Mouse (Mus musculus) hindbrain, embryonic 10.5 days (tissue): ENCODE results near the gene Syndig1. TPM values are rescaled to one million over a fixed set of nuclear protein-coding genes. Genes with fewer than 3 reads are reported as not detected.

Experiments
- DNase-seq: peaks from one replicate; pipeline ENCODE4 v3.0.0-alpha.2; 2017; ENCODE audit warnings: low spot score
- H3K27ac ChIP-seq: fragments of 300-500 bp; sonication (generic); 2 replicates; pipeline ENCODE4 v1.5.1; 2016; ENCODE audit warnings: mild to moderate bottlenecking, moderate library complexity
- H3K27me3 ChIP-seq: fragments of 300-500 bp; sonication (generic); 2 replicates; pipeline ENCODE4 v1.6.1; 2016; ENCODE audit warnings: mild to moderate bottlenecking; ENCODE audit not compliant: poor library complexity, insufficient read depth, severe bottlenecking
- H3K36me3 ChIP-seq: fragments of 300-500 bp; sonication (generic); 2 replicates; pipeline ENCODE4 v1.6.1; 2016; ENCODE audit warnings: mild to moderate bottlenecking, moderate library complexity
- H3K4me1 ChIP-seq: fragments of 300-500 bp; sonication (generic); replicated peaks from 2 replicates; pipeline ENCODE4 v1.6.1; 2016; ENCODE audit warnings: mild to moderate bottlenecking
- H3K4me3 ChIP-seq: fragments of 300-500 bp; sonication (generic); 2 replicates; pipeline ENCODE4 v1.5.1; 2016; ENCODE audit warnings: mild to moderate bottlenecking, moderate library complexity
- H3K9me3 ChIP-seq: fragments of 300-500 bp; sonication (generic); 2 replicates; pipeline ENCODE4 v1.6.1; 2016; ENCODE audit warnings: mild to moderate bottlenecking, moderate library complexity
- WGBS: fragments of 180-500 bp; shearing (Covaris S2); methylation state at CpG from one replicate; pipeline ENCODE4 v1.1.7; 2016; 5-methylcytosine and 5-hydroxymethylcytosine counted together
- polyA plus RNA-seq: library from polyadenylated mRNA; unstranded; fragments of >200 nt; fragmentation: Nextera tagmentation; extraction: Ambion mirVana; gene quantifications from 2 replicates; pipeline ENCODE4 v1.2.1, GENCODE M21; 2016

Gene Syndig1
- polyA plus RNA-seq, 1 experiment from 2014 or later = 6.7 TPM

DNA sequence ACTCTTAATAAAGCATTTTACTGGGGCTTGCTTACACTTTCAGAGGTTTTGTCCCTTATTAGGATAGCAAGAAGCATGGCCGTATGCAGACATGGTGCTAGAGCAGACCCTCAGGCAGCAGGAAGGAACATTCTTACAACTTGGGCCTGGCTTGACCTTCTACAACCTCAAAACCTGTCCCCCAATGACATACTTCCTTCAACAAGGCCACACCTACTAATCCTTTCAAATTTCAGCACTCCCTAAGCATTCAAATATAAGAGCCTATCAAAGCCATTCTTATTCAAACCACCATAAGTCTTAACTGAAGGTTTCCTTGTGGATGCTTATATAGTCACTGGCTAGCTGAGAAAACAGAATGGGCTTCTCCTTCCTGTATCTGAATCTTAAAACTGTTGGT is 6.1 kb downstream of the Syndig1 start:
- H3K4me3 ChIP-seq = no peak overlapping the region
- H3K4me1 ChIP-seq = peaks cover 25% of the 10 kb centered on the region
- H3K27ac ChIP-seq = no peak overlapping the region
- WGBS = 89% methylated on average over 1 of the region's 1 CpGs
- no peaks in the 10 kb centered on the region for H3K9me3 ChIP-seq
- H3K27me3 ChIP-seq = peaks cover 39% of the 10 kb centered on the region
- DNase-seq = no peak
- no peaks in the 10 kb centered on the region for H3K36me3 ChIP-seq

DNA sequence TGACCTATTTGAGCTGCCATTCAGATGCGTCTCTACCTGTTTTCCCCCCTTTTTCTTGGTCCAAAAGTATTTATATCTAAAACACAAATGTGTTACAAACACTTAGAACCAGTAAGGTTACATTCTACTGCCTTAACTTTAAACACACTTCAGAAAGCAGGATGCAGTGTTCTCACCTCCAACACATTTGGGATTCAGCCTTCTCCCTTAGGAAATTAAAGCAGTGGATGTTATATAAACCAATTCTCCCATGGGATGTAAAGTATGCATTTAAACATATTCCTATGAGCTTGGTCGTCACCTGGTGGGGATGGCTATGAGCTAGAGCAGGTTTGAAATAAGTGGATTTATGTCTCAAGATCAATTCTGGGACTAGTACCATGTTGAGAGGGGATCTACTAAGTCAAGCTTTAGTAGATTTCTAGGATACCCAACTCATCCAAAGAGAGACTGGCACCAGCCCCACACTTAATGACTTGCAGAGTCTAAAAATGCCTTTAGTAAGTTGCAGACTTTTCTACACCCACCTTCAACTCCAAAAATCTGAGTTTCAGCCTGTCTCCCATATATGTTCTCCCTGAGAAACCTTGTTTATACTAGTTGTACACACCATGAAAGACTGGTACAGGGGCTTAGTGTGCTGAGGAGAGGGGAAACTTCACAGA is 7.6 kb downstream of the Syndig1 start:
- peaks cover 10% of the 10 kb centered on the region for H3K4me1 ChIP-seq
- no peaks in the 10 kb centered on the region for H3K36me3 ChIP-seq
- H3K27ac ChIP-seq = no peak overlapping the region
- H3K4me3 ChIP-seq = no peak overlapping the region
- H3K9me3 ChIP-seq = no peaks in the 10 kb centered on the region
- WGBS = 82% methylated on average over 2 of the region's 2 CpGs
- DNase-seq = no peak
- peaks cover 24% of the 10 kb centered on the region for H3K27me3 ChIP-seq

DNA sequence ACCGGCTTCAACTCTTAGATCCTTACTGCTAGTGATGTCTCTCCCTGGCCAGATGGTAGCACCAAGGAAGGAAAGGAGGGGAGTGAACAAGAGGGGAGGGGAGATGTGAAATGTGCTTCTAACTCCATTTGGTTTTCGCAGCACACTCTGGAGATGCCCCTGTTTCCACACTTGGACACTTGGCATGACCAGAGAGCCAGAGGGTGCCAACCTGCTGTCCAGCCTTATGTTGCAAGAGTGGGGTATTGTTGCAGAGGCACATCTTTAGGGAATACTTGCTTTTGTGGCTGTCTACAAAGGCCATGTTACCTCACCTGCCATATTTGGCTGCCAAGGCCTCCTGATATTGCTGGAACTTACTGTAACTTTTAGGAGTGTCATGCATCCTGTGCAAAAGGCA is 10.7 kb downstream of the Syndig1 start:
- H3K4me1 ChIP-seq = no peaks in the 10 kb centered on the region
- 89% methylated on average over 2 of the region's 2 CpGs for WGBS
- H3K27me3 ChIP-seq = no peaks in the 10 kb centered on the region
- H3K36me3 ChIP-seq = no peaks in the 10 kb centered on the region
- DNase-seq = no peak
- no peak overlapping the region for H3K4me3 ChIP-seq
- no peak overlapping the region for H3K27ac ChIP-seq
- H3K9me3 ChIP-seq = no peaks in the 10 kb centered on the region

DNA sequence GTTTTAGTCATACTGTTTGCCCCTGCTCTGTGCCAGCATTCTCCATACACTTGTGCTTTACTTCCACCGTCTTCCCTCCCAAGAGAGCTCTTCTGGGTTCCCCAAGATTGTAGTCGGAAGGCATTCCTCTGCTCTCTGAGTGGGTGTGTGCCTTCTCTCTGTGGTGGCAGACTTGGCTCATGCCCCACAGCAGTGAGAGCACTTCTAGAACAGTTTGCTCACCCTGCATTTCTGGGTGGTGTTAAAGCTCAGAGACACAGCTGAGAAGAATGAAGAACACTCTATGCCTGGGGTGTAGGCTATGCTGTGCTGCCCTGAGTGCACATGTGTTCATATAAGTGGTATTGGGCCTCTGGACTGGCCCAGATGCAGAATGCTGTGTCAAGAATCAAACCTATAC is 15.6 kb downstream of the Syndig1 start:
- H3K27me3 ChIP-seq = no peaks in the 10 kb centered on the region
- no peak overlapping the region for H3K4me3 ChIP-seq
- no peak overlapping the region for H3K27ac ChIP-seq
- H3K9me3 ChIP-seq = no peaks in the 10 kb centered on the region
- H3K4me1 ChIP-seq = no peaks in the 10 kb centered on the region
- 78% methylated on average over 2 of the region's 2 CpGs for WGBS
- DNase-seq = no peak
- H3K36me3 ChIP-seq = no peaks in the 10 kb centered on the region

DNA sequence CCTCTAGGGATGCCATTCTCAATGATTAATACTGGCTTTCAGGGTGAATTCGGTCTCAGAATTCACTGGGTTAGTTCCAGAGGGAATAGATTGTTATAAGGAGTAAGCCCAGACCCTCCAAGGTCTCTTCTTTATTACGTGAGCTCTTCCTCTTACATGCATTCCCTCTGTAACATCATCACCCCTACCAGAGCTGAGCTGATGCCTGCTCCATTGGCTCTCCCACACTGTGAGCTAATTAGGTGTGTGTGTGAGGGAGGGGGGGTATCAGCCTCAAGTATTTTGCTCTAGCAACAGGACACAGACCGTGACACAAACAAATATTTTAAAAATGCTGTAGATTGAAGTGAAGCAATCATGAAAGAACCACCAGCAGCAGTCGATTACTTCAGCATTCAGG is 19.8 kb downstream of the Syndig1 start:
- Histone ChIP-seq H3K4me3 (no peak overlapping the region), H3K27me3 (no peaks in the 10 kb centered on the region), H3K9me3 (no peaks in the 10 kb centered on the region), H3K27ac (no peak overlapping the region), H3K4me1 (no peaks in the 10 kb centered on the region), H3K36me3 (no peaks in the 10 kb centered on the region)
- 72% methylated on average over 4 of the region's 4 CpGs for WGBS
- DNase-seq = no peak

DNA sequence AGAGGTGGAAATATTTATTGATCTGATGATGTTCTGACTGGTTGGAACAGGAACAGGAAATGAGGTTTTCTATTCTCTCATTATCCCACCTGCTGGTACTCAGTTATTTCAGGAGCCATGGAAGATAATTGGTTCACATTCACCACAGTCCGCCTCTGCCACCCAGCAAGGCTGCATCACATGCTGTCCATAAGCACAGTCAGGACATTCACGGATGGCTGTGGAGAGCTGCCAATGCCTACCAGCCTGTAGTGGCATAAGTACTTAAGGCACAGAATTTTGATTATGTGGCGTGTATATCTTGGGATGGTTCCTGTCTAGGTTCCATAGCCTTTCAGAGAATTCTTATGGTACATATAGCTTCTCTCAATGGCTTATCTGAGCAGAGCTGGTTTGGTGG is 32.0 kb downstream of the Syndig1 start:
- Histone ChIP-seq H3K36me3 (no peaks in the 10 kb centered on the region), H3K27me3 (no peaks in the 10 kb centered on the region), H3K4me1 (no peaks in the 10 kb centered on the region), H3K4me3 (no peak overlapping the region), H3K27ac (no peak overlapping the region), H3K9me3 (no peaks in the 10 kb centered on the region)
- 90% methylated on average over 3 of the region's 3 CpGs for WGBS
- no peak for DNase-seq

DNA sequence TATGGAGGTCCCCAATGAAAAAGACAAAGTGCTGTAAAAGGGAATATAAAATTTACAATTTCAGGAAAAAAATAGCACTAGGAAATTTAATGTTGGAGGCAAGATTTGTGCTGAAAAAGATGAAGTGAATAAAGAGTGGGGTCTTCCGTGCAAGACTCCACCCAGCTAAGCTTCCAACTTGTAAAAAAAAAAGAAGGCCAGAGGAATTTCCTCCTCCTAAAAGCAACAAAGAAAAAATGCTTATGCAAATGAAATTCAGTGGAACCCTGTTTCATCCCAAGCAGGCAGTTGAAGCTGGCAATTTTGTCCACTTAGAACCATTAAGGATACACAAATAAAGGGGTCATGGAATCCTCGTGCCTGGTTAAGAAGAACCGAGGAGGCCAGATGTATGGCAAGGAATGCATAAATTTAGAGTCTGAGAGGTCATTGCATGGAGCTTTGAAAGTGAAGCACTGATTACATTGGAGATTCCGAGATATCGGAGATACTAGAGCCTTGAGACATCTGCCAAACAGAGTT is 37.0 kb downstream of the Syndig1 start:
- no peaks in the 10 kb centered on the region for H3K36me3 ChIP-seq
- 71% methylated on average over 5 of the region's 5 CpGs for WGBS
- no peak overlapping the region for H3K4me3 ChIP-seq
- H3K4me1 ChIP-seq = no peaks in the 10 kb centered on the region
- H3K27me3 ChIP-seq = no peaks in the 10 kb centered on the region
- H3K27ac ChIP-seq = no peak overlapping the region
- no peaks in the 10 kb centered on the region for H3K9me3 ChIP-seq
- DNase-seq = no peak

DNA sequence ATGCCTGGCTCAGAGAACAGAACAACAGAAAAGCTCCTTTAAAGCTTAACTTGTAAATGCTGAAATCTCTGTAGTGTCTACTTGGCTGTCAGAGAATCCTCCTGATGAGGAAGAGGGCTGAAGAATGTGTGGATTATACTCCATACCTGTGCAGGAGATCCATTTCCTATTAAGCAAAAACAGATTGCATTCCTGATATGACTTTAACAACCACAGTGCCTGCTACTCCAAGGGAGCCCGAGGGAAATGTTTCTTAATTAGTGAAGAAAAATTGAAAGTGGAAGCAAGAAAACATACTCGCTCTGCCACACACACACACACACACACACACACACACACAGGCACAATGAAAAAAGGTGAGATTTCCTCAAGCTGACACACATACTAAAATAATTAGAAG is 41.5 kb downstream of the Syndig1 start:
- Histone ChIP-seq H3K36me3 (no peaks in the 10 kb centered on the region), H3K9me3 (no peaks in the 10 kb centered on the region), H3K4me3 (no peak overlapping the region), H3K27me3 (no peaks in the 10 kb centered on the region), H3K27ac (no peak overlapping the region), H3K4me1 (no peaks in the 10 kb centered on the region)
- DNase-seq = no peak
- 76% methylated on average over 2 of the region's 2 CpGs for WGBS

DNA sequence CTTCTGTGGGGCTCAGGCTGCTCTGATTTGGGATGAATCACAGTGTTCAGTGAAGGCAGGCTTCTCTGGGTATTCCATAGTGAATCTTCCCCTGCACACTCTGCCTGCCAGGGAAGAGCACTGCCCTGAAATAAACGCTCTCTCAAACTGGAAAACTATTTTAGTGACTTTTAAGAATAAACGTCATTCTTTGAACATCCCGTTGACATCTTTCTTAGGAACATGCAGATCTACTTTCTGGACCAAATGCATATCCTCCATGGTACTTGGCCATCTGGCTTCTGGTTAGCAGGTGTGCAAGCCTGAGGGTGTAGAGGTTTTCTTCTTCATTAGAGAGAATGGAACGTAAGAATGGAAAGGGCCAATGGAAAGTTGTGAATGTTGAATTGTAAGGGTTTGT is 43.5 kb downstream of the Syndig1 start:
- Histone ChIP-seq H3K4me3 (no peak overlapping the region), H3K4me1 (no peaks in the 10 kb centered on the region), H3K27ac (no peak overlapping the region), H3K36me3 (no peaks in the 10 kb centered on the region), H3K27me3 (no peaks in the 10 kb centered on the region), H3K9me3 (no peaks in the 10 kb centered on the region)
- no peak for DNase-seq
- WGBS = 89% methylated on average over 4 of the region's 4 CpGs

DNA sequence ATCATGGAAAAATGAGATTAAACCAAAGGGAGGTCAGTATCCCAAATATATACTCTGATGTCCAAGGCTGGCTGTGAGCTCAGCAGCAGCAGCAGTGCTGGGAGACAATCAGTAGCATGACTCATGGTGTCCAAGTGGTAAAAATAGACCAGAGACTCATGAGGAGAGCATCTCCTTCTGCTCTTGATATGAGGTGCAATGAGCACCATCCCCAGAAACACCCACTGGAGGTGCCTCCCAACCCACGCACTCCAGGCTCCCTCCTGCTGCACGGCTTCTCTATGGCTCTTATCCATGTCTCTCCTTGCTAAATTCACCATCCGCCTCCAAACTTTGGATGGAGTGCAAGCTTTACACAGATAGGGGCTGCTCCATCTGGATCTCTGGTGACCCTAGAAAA is 44.3 kb downstream of the Syndig1 start:
- H3K9me3 ChIP-seq = no peaks in the 10 kb centered on the region
- H3K27me3 ChIP-seq = no peaks in the 10 kb centered on the region
- no peaks in the 10 kb centered on the region for H3K4me1 ChIP-seq
- WGBS = 93% methylated on average over 3 of the region's 3 CpGs
- no peaks in the 10 kb centered on the region for H3K36me3 ChIP-seq
- H3K4me3 ChIP-seq = no peak overlapping the region
- DNase-seq = no peak
- no peak overlapping the region for H3K27ac ChIP-seq

DNA sequence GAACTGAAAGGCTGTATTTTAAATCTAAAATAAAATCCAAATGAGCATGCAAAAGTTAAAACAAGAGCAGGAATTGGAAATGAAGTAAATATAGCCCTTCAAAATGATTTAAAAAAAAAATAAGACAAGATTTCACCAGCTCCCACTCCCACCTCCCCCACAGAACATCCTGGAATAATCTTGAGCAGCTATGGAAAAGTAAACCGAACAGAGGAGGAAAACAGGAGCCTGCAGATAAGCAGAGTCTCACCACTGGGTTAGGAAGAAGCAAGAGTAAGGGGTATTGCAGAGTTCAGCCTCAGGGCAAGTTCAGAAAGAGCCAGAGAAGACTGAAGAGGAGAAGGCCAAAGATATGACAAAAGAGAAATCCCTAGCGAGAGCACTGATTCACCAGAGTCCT is 48.9 kb downstream of the Syndig1 start:
- WGBS = 79% methylated on average over 2 of the region's 2 CpGs
- Histone ChIP-seq H3K4me1 (no peaks in the 10 kb centered on the region), H3K4me3 (no peak overlapping the region)

DNA sequence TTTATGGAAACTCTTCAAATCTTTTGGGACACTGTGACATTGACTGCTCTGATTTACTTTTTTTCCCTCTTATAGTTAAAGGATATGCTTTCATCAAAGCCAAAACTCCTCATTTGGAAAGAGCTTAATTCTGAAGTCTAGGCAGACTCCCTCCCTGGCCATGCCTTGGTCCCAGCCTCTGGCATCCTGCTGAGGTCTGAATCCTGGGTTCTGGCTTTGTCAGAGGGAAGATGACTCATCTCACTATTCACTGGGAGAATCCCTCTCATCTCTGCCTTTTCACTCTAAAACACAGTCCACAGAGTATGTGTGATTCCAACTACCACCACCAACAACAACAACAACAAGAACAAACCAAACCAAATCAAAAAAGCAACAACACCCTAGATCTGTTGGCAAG is 58.6 kb downstream of the Syndig1 start:
- no peaks in the 10 kb centered on the region for H3K36me3 ChIP-seq
- H3K4me3 ChIP-seq = no peak overlapping the region
- no peaks in the 10 kb centered on the region for H3K27me3 ChIP-seq
- no peak overlapping the region for H3K27ac ChIP-seq
- no peaks in the 10 kb centered on the region for H3K4me1 ChIP-seq
- no peak for DNase-seq
- H3K9me3 ChIP-seq = no peaks in the 10 kb centered on the region

More for the DNA sequence above, 48.9 kb downstream of the Syndig1 start:
- no peak for DNase-seq
- Histone ChIP-seq H3K27ac (no peak overlapping the region), H3K9me3 (no peaks in the 10 kb centered on the region), H3K36me3 (no peaks in the 10 kb centered on the region), H3K27me3 (no peaks in the 10 kb centered on the region)

DNA sequence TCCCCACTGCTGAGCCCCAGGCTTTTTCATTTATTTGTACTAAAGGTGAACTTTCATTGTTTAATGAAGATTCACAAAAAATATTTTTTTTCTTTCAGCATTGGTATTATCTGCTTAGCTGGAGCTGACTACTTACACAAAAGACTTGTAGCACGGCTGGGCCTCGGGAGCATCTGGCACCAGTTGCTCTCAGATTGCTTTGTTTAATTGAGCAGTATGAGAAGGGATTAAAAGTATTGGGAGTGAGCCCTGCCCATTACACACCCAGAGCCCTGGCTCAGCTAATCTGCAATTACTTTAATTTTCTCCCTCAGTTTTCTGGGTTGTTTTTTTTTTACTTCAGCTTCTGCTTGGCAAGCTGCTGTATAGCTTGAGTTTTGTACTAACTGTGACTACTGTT is 62.6 kb downstream of the Syndig1 start:
- WGBS = 72% methylated on average over 2 of the region's 2 CpGs
- Histone ChIP-seq H3K9me3 (no peaks in the 10 kb centered on the region), H3K36me3 (no peaks in the 10 kb centered on the region), H3K27ac (no peak overlapping the region), H3K27me3 (no peaks in the 10 kb centered on the region), H3K4me1 (0 out of 2 replicates have a peak, but pooled peaks cover 3% of the 10 kb centered on the region), H3K4me3 (no peak overlapping the region)
- DNase-seq = no peak

DNA sequence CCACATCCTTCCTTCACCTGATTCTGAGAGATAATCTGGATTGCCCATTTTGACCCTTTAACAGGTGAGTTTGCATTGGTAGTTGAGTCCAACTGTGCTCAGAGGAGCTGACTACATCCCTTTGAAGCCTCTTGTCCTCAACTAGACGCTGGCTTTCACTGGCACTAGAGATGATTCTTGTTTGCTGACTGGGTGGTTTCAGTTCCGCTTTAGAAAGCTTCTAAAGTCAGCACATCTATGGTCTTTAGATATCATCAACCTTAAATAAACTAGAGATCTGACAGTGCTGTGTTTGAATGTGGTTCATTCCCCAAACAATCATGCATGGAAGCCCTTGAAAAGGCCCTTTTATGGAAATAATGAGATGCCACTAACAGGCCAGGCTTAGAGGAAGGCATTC is 67.3 kb downstream of the Syndig1 start:
- 0 out of 2 replicates have a peak, but pooled peaks cover 3% of the 10 kb centered on the region for H3K4me1 ChIP-seq
- H3K9me3 ChIP-seq = no peaks in the 10 kb centered on the region
- H3K36me3 ChIP-seq = no peaks in the 10 kb centered on the region
- H3K27ac ChIP-seq = no peak overlapping the region
- no peak overlapping the region for H3K4me3 ChIP-seq
- WGBS = 86% methylated on average over 2 of the region's 2 CpGs
- DNase-seq = no peak
- no peaks in the 10 kb centered on the region for H3K27me3 ChIP-seq
